Mouse (Mus musculus) E14TG2a.4 (cell line): ENCODE data around the gene Rapgef4.

Source experiments
- H3K27me3 ChIP-seq: 2 replicates; pipeline ENCODE4 v1.6.1; 2014; ENCODE audit warnings: low read length, control low read depth; ENCODE audit not compliant: insufficient read depth
- H3K36me3 ChIP-seq: 2 replicates; pipeline ENCODE4 v1.6.1; 2014; ENCODE audit warnings: low read length, control low read depth; ENCODE audit not compliant: insufficient read depth
- H3K4me1 ChIP-seq: replicated peaks from 2 replicates; pipeline ENCODE4 v1.6.1; 2014; ENCODE audit warnings: low read depth, low read length, control low read depth
- H3K4me3 ChIP-seq: replicated peaks from 2 replicates; pipeline ENCODE4 v1.5.1; 2014; ENCODE audit warnings: mild to moderate bottlenecking, low read length
- H3K9me3 ChIP-seq: 2 replicates; pipeline ENCODE4 v1.6.1; 2014; ENCODE audit warnings: low read length, control low read depth
- CTCF ChIP-seq: conservative IDR thresholded peaks from 2 replicates; pipeline ENCODE4 v1.5.1; 2014; ENCODE audit warnings: low read length
- NANOG ChIP-seq: IDR thresholded peaks from 2 replicates; pipeline ENCODE4 v1.6.1; 2014; ENCODE audit warnings: borderline replicate concordance, low read length, mixed read lengths
- POU5F1 ChIP-seq: IDR thresholded peaks from 2 replicates; pipeline ENCODE4 v1.6.1; 2014; ENCODE audit warnings: low read length, borderline replicate concordance

Gene Rapgef4

GRCm38 (mm10) chr2:71955637-71956036 lies 25.4 kb upstream of the Rapgef4 start:
- peaks cover 3% of the 10 kb centered on the region; the same call in 1 of the 2 replicates for H3K27me3 ChIP-seq
- H3K4me3 ChIP-seq: no peak overlapping the region
- H3K9me3 ChIP-seq: peaks cover 14% of the 10 kb centered on the region
- no peaks in the 10 kb centered on the region for H3K4me1 ChIP-seq
- TF ChIP-seq CTCF: peak; percentile 57
- TF ChIP-seq POU5F1: no peak
- no peaks in the 10 kb centered on the region for H3K36me3 ChIP-seq

- H3K9me3 ChIP-seq: peaks cover 5% of the 10 kb centered on the region
- H3K36me3 ChIP-seq: no peaks in the 10 kb centered on the region
- H3K27me3 ChIP-seq: peaks cover 3% of the 10 kb centered on the region; the same call in 1 of the 2 replicates
- H3K4me3 ChIP-seq: no peak overlapping the region
- no peak for TF ChIP-seq CTCF
- no peaks in the 10 kb centered on the region for H3K4me1 ChIP-seq
Observed at GRCm38 (mm10) chr2:71956463-71956862, 24.6 kb upstream of the Rapgef4 start.

- no peak for TF ChIP-seq POU5F1
- no peak for TF ChIP-seq CTCF
- TF ChIP-seq NANOG: no peak
- Histone ChIP-seq H3K27me3 (peaks cover 3% of the 10 kb centered on the region; the same call in 1 of the 2 replicates), H3K4me1 (no peaks in the 10 kb centered on the region), H3K9me3 (no peaks in the 10 kb centered on the region), H3K4me3 (no peak overlapping the region), H3K36me3 (no peaks in the 10 kb centered on the region)
Observed at GRCm38 (mm10) chr2:71957951-71958350, 23.1 kb upstream of the Rapgef4 start.

- Histone ChIP-seq H3K36me3 (no peaks in the 10 kb centered on the region), H3K27me3 (peaks cover 3% of the 10 kb centered on the region; the same call in 1 of the 2 replicates), H3K4me1 (no peaks in the 10 kb centered on the region), H3K9me3 (no peaks in the 10 kb centered on the region), H3K4me3 (no peak overlapping the region)
- TF ChIP-seq CTCF: no peak
- TF ChIP-seq NANOG: no peak
- TF ChIP-seq POU5F1: no peak
Observed at GRCm38 (mm10) chr2:71958393-71958792, 22.6 kb upstream of the Rapgef4 start.

- H3K4me1 ChIP-seq: no peaks in the 10 kb centered on the region; the same call in 1 of the 2 replicates
- peaks cover 6% of the 10 kb centered on the region; the same call in 1 of the 2 replicates for H3K27me3 ChIP-seq
- TF ChIP-seq POU5F1: no peak
- no peak for TF ChIP-seq CTCF
- TF ChIP-seq NANOG: no peak
- no peak overlapping the region for H3K4me3 ChIP-seq
- H3K36me3 ChIP-seq: no peaks in the 10 kb centered on the region
- no peaks in the 10 kb centered on the region for H3K9me3 ChIP-seq
Observed at GRCm38 (mm10) chr2:71964216-71964615, 16.8 kb upstream of the Rapgef4 start.

- 0 out of 2 replicates have a peak, but pooled peaks cover 4% of the 10 kb centered on the region for H3K27me3 ChIP-seq
- H3K4me1 ChIP-seq: peaks cover 4% of the 10 kb centered on the region
- no peak overlapping the region for H3K4me3 ChIP-seq
- H3K36me3 ChIP-seq: no peaks in the 10 kb centered on the region
- no peak for TF ChIP-seq POU5F1
- TF ChIP-seq CTCF: peak; percentile 80
- no peaks in the 10 kb centered on the region for H3K9me3 ChIP-seq
Observed at GRCm38 (mm10) chr2:71965476-71965875, 15.6 kb upstream of the Rapgef4 start.

GRCm38 (mm10) chr2:71966737-71967136 lies 14.3 kb upstream of the Rapgef4 start:
- Histone ChIP-seq H3K4me1 (peaks cover 4% of the 10 kb centered on the region), H3K9me3 (no peaks in the 10 kb centered on the region), H3K27me3 (0 out of 2 replicates have a peak, but pooled peaks cover 4% of the 10 kb centered on the region), H3K4me3 (no peak overlapping the region), H3K36me3 (no peaks in the 10 kb centered on the region)
- TF ChIP-seq POU5F1 (no peak), NANOG (no peak), CTCF (no peak)

- no peaks in the 10 kb centered on the region for H3K9me3 ChIP-seq
- H3K4me1 ChIP-seq: peaks cover 4% of the 10 kb centered on the region
- H3K4me3 ChIP-seq: no peak overlapping the region
- no peak for TF ChIP-seq NANOG
- TF ChIP-seq CTCF: no peak
- no peak for TF ChIP-seq POU5F1
- peaks cover 4% of the 10 kb centered on the region; the same call in 1 of the 2 replicates for H3K27me3 ChIP-seq
- no peaks in the 10 kb centered on the region for H3K36me3 ChIP-seq
Observed at GRCm38 (mm10) chr2:71967855-71968254, 13.2 kb upstream of the Rapgef4 start.

GRCm38 (mm10) chr2:71973646-71974045 lies 7.4 kb upstream of the Rapgef4 start:
- TF ChIP-seq POU5F1: no peak
- TF ChIP-seq NANOG: no peak
- no peak for TF ChIP-seq CTCF
- peaks cover 14% of the 10 kb centered on the region for H3K9me3 ChIP-seq
- H3K27me3 ChIP-seq: peaks cover 4% of the 10 kb centered on the region; the same call in 1 of the 2 replicates
- peaks cover 10% of the 10 kb centered on the region for H3K4me1 ChIP-seq
- no peak overlapping the region for H3K4me3 ChIP-seq
- no peaks in the 10 kb centered on the region for H3K36me3 ChIP-seq
